Mouse (Mus musculus): ENCODE data around the gene Prss42.

DNA sequence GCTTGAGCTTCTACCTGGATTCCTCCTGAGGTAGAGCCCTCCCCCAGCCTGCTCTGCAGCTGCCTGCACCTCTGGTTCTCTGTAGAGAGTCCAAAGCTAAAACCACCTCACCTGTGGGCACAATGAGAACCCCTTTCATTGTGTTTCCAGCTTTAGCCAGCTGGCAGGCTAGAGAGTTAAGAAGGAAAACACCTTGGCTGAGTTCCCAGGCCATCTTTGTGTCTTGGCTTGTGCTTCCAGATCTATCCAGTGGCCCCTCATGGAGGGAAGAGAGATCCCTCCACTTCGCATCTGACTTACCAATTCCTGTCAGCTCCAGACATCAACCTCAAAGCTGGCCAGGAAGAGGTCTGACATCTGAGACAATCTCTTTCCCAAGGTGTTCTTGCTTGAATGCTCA lies 19.9 kb upstream of the Prss42 start:
- TF ChIP-seq CTCF (IDR thresholded peaks at IDR 0.05 in 2 of 3, conservative IDR thresholded peaks at IDR 0.05 in 1 of 3; ENCODE audit: control insufficient read depth in 1 of 3, insufficient read depth in 1 of 3, low read depth in 2 of 3, low read length in 3 of 3, poor library complexity in 1 of 3, severe bottlenecking in 1 of 3) (no peak), UBTF (IDR thresholded peaks at IDR 0.05; ENCODE audit: borderline replicate concordance, insufficient read depth, low read depth, low read length) (no peak), MAX (IDR thresholded peaks at IDR 0.05; ENCODE audit: low read length) (no peak), TAL1 (IDR thresholded peaks at IDR 0.05; ENCODE audit: low read length) (no peak), KAT2A (conservative IDR thresholded peaks at IDR 0.05; ENCODE audit: low read depth, low read length) (no peak), EP300 (IDR thresholded peaks at IDR 0.05; ENCODE audit: low read depth in 1 of 2, low read length in 2 of 2) (no peak), SIN3A (IDR thresholded peaks at IDR 0.05; ENCODE audit: low read length) (no peak)
